Mouse (Mus musculus) ES-E14 (cell line): ENCODE measurements at regions not wholly inside any gene's neighbourhood (a gene's known extent, or its start where the extent isn't known, plus 50 kb on each side); places are given as distances from the start of the nearest gene placed in this dataset.

Experiments used
- CHD2 ChIP-seq: IDR thresholded peaks from 2 replicates; pipeline ENCODE4 v1.6.1; 2014; ENCODE audit warnings: mild to moderate bottlenecking, low read depth, low read length, inconsistent platforms
- ZNF384 ChIP-seq: IDR thresholded peaks from 2 replicates; pipeline ENCODE4 v1.6.1; 2012; ENCODE audit warnings: low read depth, low read length, inconsistent platforms

GRCm38 (mm10) chr14:96805284-96805683 is 286.4 kb upstream of the Klhl1 start:
- TF ChIP-seq ZNF384 (no peak), CHD2 (no peak)
